20 mouse cellular contexts compared by ENCODE assay signal in the genomic region with DNA sequence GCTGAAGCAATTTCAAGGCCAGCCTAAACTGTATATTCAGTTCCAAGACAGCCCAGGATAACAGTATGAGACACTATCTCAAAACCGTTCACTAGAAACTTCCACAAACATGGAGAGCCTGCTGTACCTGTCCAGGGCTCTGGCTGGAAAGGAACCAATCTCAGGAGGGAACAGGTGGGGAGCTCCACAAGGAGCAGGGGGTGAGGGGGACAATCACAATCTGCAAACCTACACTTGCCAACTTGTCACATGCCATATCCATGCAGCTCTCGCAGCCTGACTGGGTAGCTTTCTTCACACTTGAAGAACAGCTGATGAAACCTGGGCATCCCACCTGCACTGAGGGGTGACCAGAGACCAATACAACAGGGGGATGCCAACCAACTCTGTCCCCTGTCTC. TPM values are rescaled to one million over a fixed set of nuclear protein-coding genes. Genes with fewer than 3 reads are reported as not detected.
DNase-seq lines count a peak whose midpoint lies in the region; ATAC-seq and TF ChIP-seq lines count a peak whose summit lies in the region.
"Had no signal": no experiment of that assay in that cellular context is flagged by ENCODE, and none has a peak within 500 bp of the region (broad histone marks: within the 10 kb centered on the region; RNA-seq: fewer than 3 reads in every experiment).

No protein-coding gene starts in this region.

- no peaks in the 10 kb centered on the region for H3K9me3 ChIP-seq in intestine, postnatal 0 days (ENCODE audit: control insufficient read depth)
- H3K9me3 ChIP-seq: embryonic facial prominence, embryonic 13.5 days; forebrain, embryonic 13.5 days; G1E; heart, embryonic 12.5 days; hindbrain, embryonic 15.5 days had no signal

- H3K36me3 ChIP-seq in intestine, postnatal 0 days (ENCODE audit: control insufficient read depth, insufficient read depth), result peaks cover 36% of the 10 kb centered on the region

- no peak overlapping the region for H3K27ac ChIP-seq in intestine, postnatal 0 days (ENCODE audit: low read depth, low read length)
- H3K27ac ChIP-seq: embryonic facial prominence, embryonic 13.5 days; forebrain, embryonic 13.5 days; hindbrain, embryonic 15.5 days had no signal

- ATAC-seq in cerebellum, adult (ENCODE audit: insufficient number of reproducible peaks, low FRiP score, low TSS enrichment), result peak; percentile 45
- ATAC-seq in intestine, postnatal 0 days, result no peak
- ATAC-seq: CD4-positive, CD25-positive, alpha-beta regulatory T cell, adult 4 months; forebrain, embryonic 13.5 days; forebrain, postnatal 0 days; intestine, embryonic 16.5 days had no signal

- WGBS in intestine, postnatal 0 days, result 92% methylated on average over 2 of the region's 2 CpGs

- no peak overlapping the region for H3K9ac ChIP-seq in intestine, postnatal 0 days (ENCODE audit: low read depth, low read length)
- H3K9ac ChIP-seq: embryonic facial prominence, embryonic 13.5 days; forebrain, embryonic 13.5 days; forebrain, postnatal 0 days; heart, embryonic 12.5 days; hindbrain, embryonic 15.5 days had no signal

- H3K27me3 ChIP-seq in intestine, postnatal 0 days (replicated peaks; ENCODE audit: control insufficient read depth, insufficient read depth, low read length), result no peaks in the 10 kb centered on the region
- H3K27me3 ChIP-seq: embryonic facial prominence, embryonic 13.5 days; forebrain, embryonic 13.5 days; heart, embryonic 12.5 days; hindbrain, embryonic 15.5 days had no signal

- no peaks in the 10 kb centered on the region for H3K4me1 ChIP-seq in intestine, postnatal 0 days (replicated peaks; ENCODE audit: control insufficient read depth, insufficient read depth, low read length)
- H3K4me1 ChIP-seq: embryonic facial prominence, embryonic 13.5 days; forebrain, embryonic 13.5 days; heart, embryonic 12.5 days; hindbrain, embryonic 15.5 days had no signal

- no peak for DNase-seq in cerebellum, postnatal 4 days (ENCODE audit: low spot score in 2 of 2)
- peak; percentile 58 for DNase-seq in cerebellum, adult 11-12 months
- DNase-seq in cerebellum, adult 9-10 months, result peak; percentile 61
- DNase-seq in cerebellum, postnatal 25 days, result peak; percentile 43 to 50
- no peak for DNase-seq in spleen, postnatal 10 days (ENCODE audit: low spot score in 2 of 2)
- no peak for DNase-seq in layer of hippocampus, adult 8-10 months (ENCODE audit: low spot score in 2 of 2)
- DNase-seq: adrenal gland, postnatal 10 days; B cell, adult 2 months; forebrain, postnatal 0 days; gastrocnemius, postnatal 14 days; heart, postnatal 36 days had no signal

- H3K4me3 ChIP-seq in intestine, postnatal 0 days (ENCODE audit: low read depth, low read length), result no peak overlapping the region
- H3K4me3 ChIP-seq: embryonic facial prominence, embryonic 13.5 days; forebrain, embryonic 13.5 days; heart, embryonic 12.5 days; hindbrain, embryonic 15.5 days had no signal

- no peak for TF ChIP-seq CTCF in intestine, postnatal 0 days (IDR thresholded peaks at IDR 0.05; ENCODE audit: low read depth)

- H3K4me2 ChIP-seq in intestine, postnatal 0 days (replicated peaks; ENCODE audit: low read depth), result no peak overlapping the region
- H3K4me2 ChIP-seq: embryonic facial prominence, embryonic 13.5 days; forebrain, embryonic 13.5 days; heart, embryonic 12.5 days; hindbrain, embryonic 15.5 days had no signal

RNA-seq across cellular contexts. Expression of a gene that starts 25.4 kb away (rescaled TPM):
- 25.7 and 26.9 TPM in 2 replicates for polyA plus RNA-seq in intestine, postnatal 0 days (2015; fragmentation: Nextera tagmentation; extraction: Ambion mirVana)
- 10 to 100 TPM; 81.8 to 99.9 (median 86.5) TPM for total RNA-seq in layer of hippocampus, adult 8-10 months (2022)

RNA-seq across cellular contexts. Expression of a gene that starts 49.0 kb away (rescaled TPM):
- 25.6 and 34.3 TPM in 2 replicates for polyA plus RNA-seq in intestine, postnatal 0 days (2015; fragmentation: Nextera tagmentation; extraction: Ambion mirVana)
- 10 to 100 TPM; 43.4 to 52.0 (median 50.8) TPM for total RNA-seq in layer of hippocampus, adult 8-10 months (2022)

RNA-seq across cellular contexts. Expression of a gene that starts 49.3 kb away (rescaled TPM):
- polyA plus RNA-seq in intestine, postnatal 0 days (2015; fragmentation: Nextera tagmentation; extraction: Ambion mirVana), result 31.5 and 32.2 TPM in 2 replicates
- total RNA-seq in layer of hippocampus, adult 8-10 months (2022), result 10 to 100 TPM; 53.0 to 74.1 (median 60.8) TPM

RNA-seq across cellular contexts. Expression of a gene that starts 59.7 kb away (rescaled TPM):
- 9.9 and 10.5 TPM in 2 replicates for polyA plus RNA-seq in intestine, postnatal 0 days (2015; fragmentation: Nextera tagmentation; extraction: Ambion mirVana)
- 10 to 100 TPM; 16.1 to 21.5 (median 17.7) TPM for total RNA-seq in layer of hippocampus, adult 8-10 months (2022)

Comparison
In these comparisons a context has a peak if more than half of its experiments do, and no peak if none do; other contexts are left out.
1. DNase-seq: peak in cerebellum, adult 11-12 months (single experiment), cerebellum, adult 9-10 months (single experiment) and cerebellum, postnatal 25 days (2 of 2); none in cerebellum, postnatal 4 days (0 of 2), spleen, postnatal 10 days (0 of 2) and layer of hippocampus, adult 8-10 months (0 of 2).